Mouse (Mus musculus) cortical plate, adult 2 months (tissue): Measurements from ENCODE around the gene Tenm4. TPM values are rescaled to one million over a fixed set of nuclear protein-coding genes. Genes with fewer than 3 reads are reported as not detected.

ENCODE experiments used
- H3K27ac ChIP-seq: fragments of 200-500 bp; 2 replicates; pipeline ENCODE4 v1.5.1; 2012; ENCODE audit warnings: low read length, control low read depth, inconsistent platforms; ENCODE audit not compliant: insufficient read depth
- H3K4me1 ChIP-seq: fragments of 200-500 bp; 2 replicates; pipeline ENCODE4 v1.6.1; 2011; ENCODE audit warnings: low read length; ENCODE audit not compliant: control insufficient read depth, insufficient read depth
- H3K4me3 ChIP-seq: fragments of 200-500 bp; 2 replicates; pipeline ENCODE4 v1.5.1; 2011; ENCODE audit warnings: mild to moderate bottlenecking, low read length, control low read depth; ENCODE audit not compliant: insufficient read depth
- CTCF ChIP-seq: fragments of 200-500 bp; IDR thresholded peaks from 2 replicates; pipeline ENCODE4 v1.5.1; 2011; ENCODE audit warnings: mild to moderate bottlenecking, control low read depth, low read length; ENCODE audit not compliant: insufficient read depth; ENCODE audit errors: extremely low read depth
- POLR2A ChIP-seq: fragments of 200-500 bp; IDR thresholded peaks from 2 replicates; pipeline ENCODE4 v1.6.1; 2011; ENCODE audit warnings: mild to moderate bottlenecking, low read length, control low read depth; ENCODE audit not compliant: insufficient read depth; ENCODE audit errors: extremely low read depth
- polyA plus RNA-seq: library from polyadenylated mRNA; depleted of rRNA; stranded (reverse); fragments of >200 nt; gene quantifications from 2 replicates; pipeline ENCODE4 v1.2.3, GENCODE M21; 2012

The Tenm4 gene
- polyA plus RNA-seq, 1 experiment: 30.2 TPM

DNA sequence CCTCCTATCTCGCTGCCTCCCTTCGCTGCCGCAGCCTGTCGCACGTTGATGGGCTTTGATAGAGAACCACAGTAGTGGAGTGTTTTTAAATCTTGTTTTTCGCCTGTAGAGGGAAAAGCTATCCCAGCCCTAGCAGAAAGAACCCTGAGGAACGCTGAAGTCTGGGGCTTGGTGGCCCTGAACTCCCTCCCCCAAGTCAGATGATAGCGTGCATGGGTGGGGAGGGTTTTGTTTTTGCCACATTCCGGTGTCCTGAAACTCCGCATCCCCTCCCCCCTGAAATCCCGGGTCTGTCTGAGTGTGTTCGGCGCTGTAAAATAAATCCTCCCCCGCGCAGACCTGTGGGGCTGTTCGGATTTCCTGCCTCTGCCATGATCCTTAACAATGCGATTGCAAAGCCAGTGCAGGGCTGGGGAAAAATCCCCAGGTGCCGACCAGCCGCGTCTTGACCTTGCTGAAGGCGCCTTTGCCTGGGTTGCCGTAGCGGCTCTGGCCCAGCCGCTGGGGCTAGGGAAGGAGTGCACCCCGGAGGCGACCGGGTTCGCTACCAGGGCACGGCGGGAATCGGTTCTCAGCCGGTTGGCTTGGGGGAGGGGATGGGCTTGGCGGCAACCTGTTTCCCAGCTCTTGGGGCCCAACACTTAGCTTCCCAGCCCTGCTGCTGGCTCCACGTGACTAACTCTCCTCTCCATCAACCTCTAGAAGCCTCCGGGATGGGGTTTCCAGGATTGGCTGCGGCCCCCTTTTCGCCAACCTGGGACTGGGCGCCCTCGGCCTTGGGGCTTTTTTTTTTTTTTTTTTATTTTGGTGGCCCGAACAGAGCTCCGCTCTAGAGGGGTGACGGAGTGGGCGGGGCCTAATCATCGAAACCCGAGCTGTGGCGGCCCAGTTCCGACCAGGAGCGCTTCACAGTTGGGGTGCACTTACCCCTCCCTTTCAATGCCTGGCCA is 41.8 kb downstream of the Tenm4 start:
- peaks cover 3% of the 10 kb centered on the region for H3K4me1 ChIP-seq
- peak overlapping the region; percentile 80 for H3K4me3 ChIP-seq
- peak; percentile 39; the same call in 1 of the 2 replicates for TF ChIP-seq POLR2A
- no peak for TF ChIP-seq CTCF
- peak overlapping the region; percentile 94 for H3K27ac ChIP-seq

DNA sequence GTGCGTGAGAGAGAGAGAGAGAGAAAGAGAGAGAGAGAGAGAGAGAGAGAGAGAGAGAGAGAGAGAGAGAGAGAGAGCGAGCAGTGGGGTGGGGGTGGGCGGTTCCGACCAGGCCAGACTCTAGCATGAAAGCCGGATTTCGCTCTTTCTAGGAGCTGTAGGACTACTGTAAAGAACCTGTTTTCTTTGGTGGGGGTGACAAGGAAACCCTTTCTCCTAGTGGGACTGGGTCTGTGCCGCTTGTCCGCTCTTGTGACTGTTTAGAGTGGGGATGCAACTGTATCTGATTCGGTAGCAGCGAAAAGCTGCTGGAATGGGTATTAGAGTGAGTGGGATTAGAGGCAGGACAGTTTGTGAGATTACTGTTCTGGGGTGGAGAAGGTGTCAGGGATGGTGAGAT is 42.7 kb downstream of the Tenm4 start:
- Histone ChIP-seq H3K4me3 (peak overlapping the region; percentile 80), H3K27ac (0 out of 2 replicates have a peak overlapping the region, but pooled peaks have one; percentile 0), H3K4me1 (peaks cover 3% of the 10 kb centered on the region)
- TF ChIP-seq POLR2A (no peak), CTCF (no peak)

DNA sequence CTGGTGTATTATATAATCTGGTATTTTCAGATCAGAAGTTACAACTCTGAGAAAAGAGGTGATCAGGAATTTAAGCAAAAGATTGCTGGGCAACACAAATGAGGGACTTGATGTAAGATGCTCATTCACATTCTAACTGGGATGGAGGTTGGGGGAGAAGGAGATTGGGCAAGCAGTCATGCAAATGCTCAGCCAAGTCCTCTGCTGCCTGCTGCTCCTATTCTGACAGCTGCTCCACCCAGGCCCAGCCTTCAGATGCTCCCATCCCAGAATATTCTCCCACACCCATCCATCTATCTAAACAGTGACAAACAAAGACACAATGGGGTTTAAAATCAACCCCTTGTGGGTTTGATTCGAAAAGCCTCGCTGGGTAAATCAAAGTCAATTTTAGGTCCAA is 43.8 kb downstream of the Tenm4 start:
- no peak for TF ChIP-seq CTCF
- TF ChIP-seq POLR2A: no peak
- H3K4me1 ChIP-seq: peaks cover 4% of the 10 kb centered on the region
- no peak overlapping the region for H3K27ac ChIP-seq
- no peak overlapping the region for H3K4me3 ChIP-seq

DNA sequence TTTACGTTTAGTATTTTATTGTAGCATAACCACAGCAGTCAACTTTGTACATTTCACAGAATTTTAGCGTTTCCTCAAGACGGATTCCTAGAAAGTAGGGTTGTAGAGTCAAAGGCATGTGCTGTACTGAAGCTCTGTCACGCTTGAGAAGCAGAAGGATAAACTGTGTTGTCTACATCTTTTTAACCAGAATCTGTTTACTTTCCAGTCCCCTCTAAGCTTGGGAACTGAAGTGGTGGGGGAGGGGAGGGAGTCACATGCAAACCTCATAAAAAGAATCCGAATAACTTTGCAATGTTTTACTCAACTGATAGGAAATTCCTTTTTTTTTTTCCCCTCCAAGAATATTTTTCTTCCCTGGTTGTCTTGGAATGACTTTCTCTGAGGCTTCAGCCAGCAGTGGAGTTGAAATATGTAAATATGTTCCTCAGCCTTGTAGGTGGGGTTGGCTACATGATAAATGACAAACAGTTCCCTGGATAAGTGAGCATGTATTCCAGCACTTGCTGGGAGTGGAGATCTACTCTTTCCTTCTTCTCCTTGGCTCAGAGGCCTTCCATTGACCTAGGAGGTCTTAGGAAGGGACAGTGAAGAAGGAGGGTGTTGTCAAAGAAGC is 45.0 kb downstream of the Tenm4 start:
- H3K4me3 ChIP-seq: no peak overlapping the region
- TF ChIP-seq POLR2A (no peak), CTCF (no peak)
- peaks cover 5% of the 10 kb centered on the region for H3K4me1 ChIP-seq
- H3K27ac ChIP-seq: no peak overlapping the region

DNA sequence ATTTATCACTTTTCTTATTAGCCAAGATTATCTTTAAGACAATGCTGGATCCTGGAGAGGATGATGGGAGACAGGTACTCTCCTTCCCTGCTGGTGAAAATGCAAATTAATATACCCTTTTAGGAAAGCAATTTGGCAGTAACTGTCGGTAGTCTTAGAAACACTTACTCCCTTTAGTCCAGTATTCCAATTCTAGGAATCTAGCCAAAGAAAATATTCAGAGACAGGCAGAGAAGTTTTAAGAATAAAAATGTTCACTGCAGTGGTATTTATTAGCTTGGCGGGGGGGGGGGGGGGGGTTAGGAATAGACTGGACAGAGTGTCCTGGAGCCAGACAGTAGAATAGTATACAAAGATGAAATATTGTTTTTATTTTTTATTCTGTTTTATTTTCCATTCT is 48.3 kb downstream of the Tenm4 start:
- Histone ChIP-seq H3K27ac (no peak overlapping the region), H3K4me1 (peaks cover 5% of the 10 kb centered on the region), H3K4me3 (no peak overlapping the region)
- TF ChIP-seq POLR2A: no peak
- TF ChIP-seq CTCF: no peak

DNA sequence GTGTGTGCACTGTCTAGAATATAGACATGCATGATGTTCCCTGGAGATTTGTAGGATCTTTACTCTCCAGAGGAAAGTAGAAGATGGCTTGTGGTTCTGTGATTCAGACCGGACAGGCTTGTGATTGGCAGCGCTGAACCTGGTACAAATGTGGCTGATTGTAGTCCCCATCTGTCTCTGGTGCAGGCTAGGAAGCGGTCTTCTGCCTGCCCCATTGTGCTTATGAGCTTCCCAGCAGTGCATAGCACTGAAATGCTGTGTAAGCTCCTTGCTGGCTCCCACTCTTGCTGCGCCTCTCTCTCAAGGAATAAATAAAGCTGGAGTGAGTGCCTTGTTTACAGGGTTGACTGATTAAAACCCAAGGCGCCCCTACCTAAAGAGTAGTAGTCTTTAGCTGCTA is 49.6 kb downstream of the Tenm4 start:
- no peak overlapping the region for H3K27ac ChIP-seq
- H3K4me1 ChIP-seq: peaks cover 3% of the 10 kb centered on the region
- TF ChIP-seq CTCF (no peak), POLR2A (no peak)
- no peak overlapping the region for H3K4me3 ChIP-seq

DNA sequence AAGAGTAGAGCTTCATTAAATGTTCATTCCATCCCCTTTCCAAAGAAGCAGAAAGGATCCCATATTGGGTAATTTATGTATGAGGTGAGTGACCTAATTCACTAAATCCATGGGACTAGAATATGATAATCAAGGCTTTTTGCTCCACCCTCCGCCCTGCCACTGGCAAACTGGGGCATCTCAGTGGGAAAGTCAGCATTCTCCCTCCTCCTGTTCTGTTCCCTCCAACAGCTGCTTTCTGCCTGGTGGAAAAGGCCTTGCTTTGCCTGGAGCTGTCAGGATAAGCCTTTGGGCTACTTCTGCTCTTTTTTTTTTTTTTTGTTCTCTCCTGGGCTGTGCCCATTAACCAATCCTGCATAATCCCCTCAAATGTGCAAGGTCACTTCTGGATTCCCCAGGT is 51.5 kb downstream of the Tenm4 start:
- H3K4me3 ChIP-seq: no peak overlapping the region
- H3K27ac ChIP-seq: no peak overlapping the region
- no peak for TF ChIP-seq CTCF
- TF ChIP-seq POLR2A: no peak
- H3K4me1 ChIP-seq: peaks cover 2% of the 10 kb centered on the region; the same call in 1 of the 2 replicates

DNA sequence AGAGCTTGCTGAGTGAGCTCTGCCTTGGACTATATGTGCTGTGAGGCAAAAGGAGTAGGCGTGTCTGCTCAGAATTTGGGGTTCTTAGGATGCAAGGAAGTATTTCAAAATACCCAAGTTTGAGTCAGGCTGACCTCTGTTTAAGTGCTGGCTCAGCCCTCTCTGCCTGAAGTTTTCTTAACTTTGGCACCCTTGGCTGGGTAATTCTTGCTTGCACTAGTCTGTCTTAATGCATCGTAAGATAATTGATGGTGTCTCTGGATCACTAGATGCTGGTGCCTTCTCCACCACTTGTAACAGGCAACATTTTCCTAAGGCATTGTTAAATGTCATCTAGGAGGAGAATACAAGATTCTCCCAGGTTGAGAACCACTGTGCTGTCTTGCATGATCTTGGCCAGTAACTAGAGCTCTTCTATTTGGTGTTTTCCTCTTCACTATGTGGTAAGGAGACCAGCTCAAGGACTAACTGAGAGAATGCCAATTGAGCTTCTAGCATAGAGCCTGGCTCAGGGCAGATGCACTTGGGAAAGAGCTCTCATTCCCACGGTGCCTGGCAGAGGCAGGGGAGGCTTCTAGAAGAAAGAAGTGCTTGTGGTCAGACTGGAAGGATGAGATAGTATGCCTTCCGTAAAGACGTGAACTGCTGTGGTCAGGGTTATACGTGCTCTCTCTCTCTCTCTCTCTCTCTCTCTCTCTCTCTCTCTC is 57.7 kb downstream of the Tenm4 start:
- Histone ChIP-seq H3K4me3 (no peak overlapping the region), H3K27ac (no peak overlapping the region), H3K4me1 (peaks cover 6% of the 10 kb centered on the region)
- TF ChIP-seq CTCF (no peak), POLR2A (no peak)

DNA sequence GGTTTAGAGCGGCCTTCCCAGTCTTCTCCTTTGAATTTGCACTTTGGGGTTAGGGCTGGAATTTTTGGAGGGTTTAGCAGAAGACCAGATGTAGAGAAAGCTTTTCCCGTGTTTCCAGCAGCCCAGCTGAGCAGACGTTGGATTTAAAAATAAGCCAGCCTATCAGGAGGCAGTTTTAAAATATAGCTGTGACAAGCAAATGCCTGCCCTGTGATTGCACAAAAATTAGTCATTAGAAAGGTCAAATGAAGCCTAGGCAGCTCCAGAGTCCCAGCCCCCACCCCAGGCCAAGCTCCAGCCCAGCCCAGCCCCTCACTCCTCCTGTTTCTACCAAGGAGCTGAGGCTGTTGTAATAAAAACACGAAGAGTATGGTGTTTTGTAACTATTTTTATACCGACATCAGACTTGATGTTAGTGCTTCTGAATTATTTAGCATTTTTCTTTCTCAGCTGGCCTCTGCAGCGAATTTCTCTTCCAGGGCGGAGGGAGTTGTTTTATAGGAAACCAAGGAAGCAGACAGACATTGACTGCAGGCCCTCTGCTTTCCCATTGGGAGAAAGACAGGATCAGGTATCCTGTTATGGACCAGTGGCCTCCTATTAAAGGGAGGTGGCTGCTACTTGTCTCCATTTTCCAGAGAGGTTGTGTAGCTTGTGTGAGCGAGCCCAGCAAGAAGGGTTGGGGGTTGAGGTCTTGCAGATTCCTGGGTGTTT is 59.1 kb downstream of the Tenm4 start:
- no peak for TF ChIP-seq POLR2A
- TF ChIP-seq CTCF: no peak
- Histone ChIP-seq H3K4me3 (no peak overlapping the region), H3K27ac (peak overlapping the region; percentile 80), H3K4me1 (peaks cover 6% of the 10 kb centered on the region)
